Mouse (Mus musculus): ENCODE measurements around the gene Tesk1. TPM values are rescaled to one million over a fixed set of nuclear protein-coding genes. Genes with fewer than 3 reads are reported as not detected.

Gene Tesk1
- polyA plus RNA-seq, 1 experiment: 40.4 TPM

DNA sequence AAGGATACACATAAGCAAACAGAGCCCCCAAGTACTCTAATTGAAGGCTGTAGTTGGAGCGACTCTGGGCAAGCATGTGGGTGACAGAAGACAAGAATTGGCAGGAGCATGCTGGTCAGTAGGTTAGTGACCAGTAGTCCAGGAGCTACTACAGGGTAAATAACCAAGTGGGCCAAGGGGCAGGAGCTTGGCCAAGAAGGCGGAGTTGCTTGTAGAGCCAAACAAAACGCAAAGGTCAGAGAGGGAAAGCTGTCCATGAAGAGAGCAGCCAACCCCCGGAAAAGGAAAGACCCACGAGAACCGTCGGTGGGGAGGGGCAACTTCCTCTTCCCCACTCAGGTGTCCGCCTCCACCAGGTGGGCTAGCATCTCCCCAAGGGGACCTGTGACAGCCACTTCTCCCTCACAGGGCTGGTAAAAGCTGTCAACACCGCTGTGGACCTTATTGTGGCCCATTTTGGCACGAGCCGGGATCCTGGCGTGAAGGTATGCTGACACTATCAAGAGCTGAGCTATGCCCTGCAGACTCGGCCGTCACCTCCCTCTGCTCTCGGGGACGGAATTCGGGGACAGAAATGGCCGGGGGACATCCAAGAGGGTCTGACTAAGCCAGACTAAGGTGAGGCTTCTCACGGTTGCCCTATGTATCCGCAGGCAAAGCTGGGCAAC, 18.3 kb upstream of the Tesk1 start:
- no peak overlapping the region for H3K4me3 ChIP-seq
- H3K79me2 ChIP-seq (ENCODE audit: control insufficient read depth, insufficient read depth): no peaks in the 10 kb centered on the region
- no peaks in the 10 kb centered on the region for H3K36me3 ChIP-seq (ENCODE audit: control insufficient read depth, insufficient read depth)
- no peak overlapping the region for H3K4me2 ChIP-seq (ENCODE audit: low read depth)
- no peaks in the 10 kb centered on the region for H3K27me3 ChIP-seq (ENCODE audit: control insufficient read depth, insufficient read depth, insufficient read length)
- no peak overlapping the region for H3ac ChIP-seq (ENCODE audit: control insufficient read depth, insufficient read length)
- TF ChIP-seq SRF (IDR thresholded peaks at IDR 0.05; ENCODE audit: control insufficient read depth, insufficient read length, low read depth) (no peak), REST (IDR thresholded peaks at IDR 0.05; ENCODE audit: insufficient read depth, insufficient read length) (no peak), TCF12 (IDR thresholded peaks at IDR 0.05; ENCODE audit: insufficient read depth, poor library complexity, severe bottlenecking) (no peak), POLR2AphosphoS2 (IDR thresholded peaks at IDR 0.05; ENCODE audit: insufficient read length, low read depth) (no peak), MYOD1 (IDR thresholded peaks at IDR 0.05; ENCODE audit: control insufficient read depth in 1 of 3, insufficient read length in 2 of 3, low read depth in 2 of 3) (no peak), MAX (IDR thresholded peaks at IDR 0.05; ENCODE audit: low read depth) (no peak), USF1 (IDR thresholded peaks at IDR 0.05; ENCODE audit: low read depth) (no peak), POLR2A (IDR thresholded peaks at IDR 0.05; ENCODE audit: insufficient read length, low read depth) (no peak), E2F4 (IDR thresholded peaks at IDR 0.05; ENCODE audit: insufficient read depth) (no peak), CEBPB (IDR thresholded peaks at IDR 0.05; ENCODE audit: insufficient read depth, poor library complexity, severe bottlenecking) (no peak), MYOG (IDR thresholded peaks at IDR 0.05; ENCODE audit: control insufficient read depth in 1 of 3, insufficient read depth in 1 of 3, insufficient read length in 2 of 3, low read depth in 2 of 3) (no peak), TCF3 (IDR thresholded peaks at IDR 0.05; ENCODE audit: insufficient read length, low read depth) (no peak)

DNA sequence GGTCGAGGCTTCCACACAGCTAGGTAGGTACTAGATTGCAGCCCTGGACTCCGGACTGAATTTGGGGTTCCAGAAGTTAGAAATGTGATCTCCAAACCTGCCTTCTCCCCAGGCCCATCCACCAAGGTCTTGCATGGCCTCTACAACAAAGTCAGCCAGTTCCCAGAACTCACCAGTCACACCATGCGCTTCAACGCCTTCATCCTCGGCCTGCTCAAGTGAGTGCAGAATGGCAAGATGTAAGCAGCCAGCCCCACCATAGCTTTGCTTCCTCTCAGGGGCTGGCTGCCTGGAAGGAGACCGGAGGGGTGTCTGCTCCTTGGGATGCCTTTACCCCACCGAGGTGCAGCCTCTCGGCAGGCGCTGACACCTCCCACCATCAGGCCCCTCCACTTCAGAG, 17.7 kb upstream of the Tesk1 start:
- H3K79me2 ChIP-seq (ENCODE audit: control insufficient read depth, insufficient read depth): no peaks in the 10 kb centered on the region
- H3K36me3 ChIP-seq (ENCODE audit: control insufficient read depth, insufficient read depth): no peaks in the 10 kb centered on the region
- H3K27me3 ChIP-seq (ENCODE audit: control insufficient read depth, insufficient read depth, insufficient read length): no peaks in the 10 kb centered on the region
- no peak for TF ChIP-seq CEBPB (IDR thresholded peaks at IDR 0.05; ENCODE audit: insufficient read depth, poor library complexity, severe bottlenecking)
- no peak for TF ChIP-seq E2F4 (IDR thresholded peaks at IDR 0.05; ENCODE audit: insufficient read depth)
- no peak for TF ChIP-seq SRF (IDR thresholded peaks at IDR 0.05; ENCODE audit: control insufficient read depth, insufficient read length, low read depth)
- no peak for TF ChIP-seq REST (IDR thresholded peaks at IDR 0.05; ENCODE audit: insufficient read depth, insufficient read length)
- TF ChIP-seq POLR2A (IDR thresholded peaks at IDR 0.05; ENCODE audit: insufficient read length, low read depth): no peak
- TF ChIP-seq TCF3 (IDR thresholded peaks at IDR 0.05; ENCODE audit: insufficient read length, low read depth): no peak
- TF ChIP-seq USF1 (IDR thresholded peaks at IDR 0.05; ENCODE audit: low read depth): no peak
- TF ChIP-seq TCF12 (IDR thresholded peaks at IDR 0.05; ENCODE audit: insufficient read depth, poor library complexity, severe bottlenecking): no peak
- no peak for TF ChIP-seq MAX (IDR thresholded peaks at IDR 0.05; ENCODE audit: low read depth)
- H3K4me2 ChIP-seq (ENCODE audit: low read depth): no peak overlapping the region
- H3K4me3 ChIP-seq: no peak overlapping the region
- no peak overlapping the region for H3ac ChIP-seq (ENCODE audit: control insufficient read depth, insufficient read length)

DNA sequence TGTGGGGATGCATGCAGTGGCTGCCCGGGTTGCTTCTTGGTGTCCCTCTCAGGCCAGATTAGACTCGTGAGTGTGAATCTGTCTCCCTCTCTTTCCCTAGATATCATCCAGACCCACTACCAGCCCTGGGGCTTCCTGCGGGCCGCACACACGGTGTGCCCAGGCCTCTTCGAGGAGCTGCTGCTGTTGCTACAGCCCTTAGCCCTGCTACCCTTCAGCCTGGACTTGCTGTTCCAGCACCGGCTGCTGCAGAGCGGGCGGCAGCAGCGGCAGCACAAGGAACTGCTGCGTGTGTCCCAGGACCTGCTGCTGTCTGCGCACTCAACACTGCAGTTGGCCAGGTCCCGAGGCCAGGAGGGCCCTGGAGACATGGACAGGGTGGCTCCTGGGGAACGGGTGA, 16.5 kb upstream of the Tesk1 start:
- Histone ChIP-seq H3ac (ENCODE audit: control insufficient read depth, insufficient read length) (no peak overlapping the region), H3K4me2 (ENCODE audit: low read depth) (no peak overlapping the region), H3K27me3 (ENCODE audit: control insufficient read depth, insufficient read depth, insufficient read length) (no peaks in the 10 kb centered on the region), H3K4me3 (no peak overlapping the region), H3K36me3 (ENCODE audit: control insufficient read depth, insufficient read depth) (no peaks in the 10 kb centered on the region), H3K79me2 (ENCODE audit: control insufficient read depth, insufficient read depth) (no peaks in the 10 kb centered on the region)
- TF ChIP-seq MYOD1 (IDR thresholded peaks at IDR 0.05; ENCODE audit: control insufficient read depth in 1 of 3, insufficient read length in 2 of 3, low read depth in 2 of 3): no peak
- no peak for TF ChIP-seq POLR2AphosphoS2 (IDR thresholded peaks at IDR 0.05; ENCODE audit: insufficient read length, low read depth)
- TF ChIP-seq REST (IDR thresholded peaks at IDR 0.05; ENCODE audit: insufficient read depth, insufficient read length): no peak
- TF ChIP-seq POLR2A (IDR thresholded peaks at IDR 0.05; ENCODE audit: insufficient read length, low read depth): no peak
- TF ChIP-seq E2F4 (IDR thresholded peaks at IDR 0.05; ENCODE audit: insufficient read depth): no peak
- no peak for TF ChIP-seq SRF (IDR thresholded peaks at IDR 0.05; ENCODE audit: control insufficient read depth, insufficient read length, low read depth)
- no peak for TF ChIP-seq USF1 (IDR thresholded peaks at IDR 0.05; ENCODE audit: low read depth)
- TF ChIP-seq TCF3 (IDR thresholded peaks at IDR 0.05; ENCODE audit: insufficient read length, low read depth): no peak
- no peak for TF ChIP-seq MAX (IDR thresholded peaks at IDR 0.05; ENCODE audit: low read depth)
- TF ChIP-seq MYOG (IDR thresholded peaks at IDR 0.05; ENCODE audit: control insufficient read depth in 1 of 3, insufficient read depth in 1 of 3, insufficient read length in 2 of 3, low read depth in 2 of 3): no peak
- TF ChIP-seq CEBPB (IDR thresholded peaks at IDR 0.05; ENCODE audit: insufficient read depth, poor library complexity, severe bottlenecking): no peak

DNA sequence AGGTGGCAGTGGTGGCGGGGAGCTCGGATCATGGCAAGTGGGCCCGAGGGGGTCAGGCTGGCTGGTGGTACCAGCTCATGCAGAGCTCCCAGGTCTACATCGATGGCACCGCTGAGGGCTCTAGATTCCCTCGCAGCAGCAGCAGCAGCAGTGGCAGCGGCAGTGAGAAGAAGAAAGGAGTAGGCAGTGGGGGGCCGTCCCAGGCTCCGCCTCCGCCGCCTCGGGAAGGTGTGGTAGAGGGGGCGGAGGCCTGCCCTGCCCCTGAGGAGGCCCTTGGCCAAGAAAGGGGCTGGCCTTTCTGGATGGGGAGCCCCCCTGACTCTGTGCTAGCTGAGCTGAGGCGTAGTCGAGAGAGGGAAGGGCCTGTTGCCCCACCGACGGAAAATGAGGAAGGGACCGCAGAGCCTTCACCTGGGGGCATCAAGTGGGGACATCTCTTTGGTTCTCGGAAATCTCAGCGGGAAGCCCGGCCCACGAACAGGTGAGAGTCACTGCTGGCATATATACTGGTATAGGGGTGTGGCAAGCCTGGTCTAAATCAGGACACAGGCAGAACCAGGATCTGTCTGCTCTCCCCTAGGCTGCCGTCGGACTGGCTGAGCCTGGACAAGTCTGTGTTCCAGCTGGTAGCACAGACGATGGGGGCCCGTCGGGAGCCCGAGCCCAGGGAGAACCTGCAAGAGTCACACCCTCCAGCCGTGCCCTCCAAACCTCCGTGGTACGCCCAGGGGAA, 15.9 kb upstream of the Tesk1 start:
- Histone ChIP-seq H3K4me2 (ENCODE audit: low read depth) (no peak overlapping the region), H3K4me3 (no peak overlapping the region), H3ac (ENCODE audit: control insufficient read depth, insufficient read length) (no peak overlapping the region), H3K27me3 (ENCODE audit: control insufficient read depth, insufficient read depth, insufficient read length) (no peaks in the 10 kb centered on the region), H3K79me2 (ENCODE audit: control insufficient read depth, insufficient read depth) (no peaks in the 10 kb centered on the region), H3K36me3 (ENCODE audit: control insufficient read depth, insufficient read depth) (no peaks in the 10 kb centered on the region)
- no peak for TF ChIP-seq USF1 (IDR thresholded peaks at IDR 0.05; ENCODE audit: low read depth)
- TF ChIP-seq MYOD1 (IDR thresholded peaks at IDR 0.05; ENCODE audit: control insufficient read depth in 1 of 3, insufficient read length in 2 of 3, low read depth in 2 of 3): no peak
- no peak for TF ChIP-seq TCF3 (IDR thresholded peaks at IDR 0.05; ENCODE audit: insufficient read length, low read depth)
- no peak for TF ChIP-seq TCF12 (IDR thresholded peaks at IDR 0.05; ENCODE audit: insufficient read depth, poor library complexity, severe bottlenecking)
- no peak for TF ChIP-seq POLR2A (IDR thresholded peaks at IDR 0.05; ENCODE audit: insufficient read length, low read depth)
- no peak for TF ChIP-seq REST (IDR thresholded peaks at IDR 0.05; ENCODE audit: insufficient read depth, insufficient read length)
- TF ChIP-seq CEBPB (IDR thresholded peaks at IDR 0.05; ENCODE audit: insufficient read depth, poor library complexity, severe bottlenecking): no peak
- no peak for TF ChIP-seq SRF (IDR thresholded peaks at IDR 0.05; ENCODE audit: control insufficient read depth, insufficient read length, low read depth)
- TF ChIP-seq POLR2AphosphoS2 (IDR thresholded peaks at IDR 0.05; ENCODE audit: insufficient read length, low read depth): no peak

Data from myocyte (in vitro differentiated cells).